Mouse (Mus musculus) testis, adult 2 months (tissue): ENCODE measurements around the gene Hist1h2bf.
"Not testable (repeated sequence)": the region's sequence is repeated elsewhere in the genome, so short reads cannot be mapped to it uniquely, and the experiment has no call there.

Experiments used
- CTCF ChIP-seq: fragments of 200-500 bp; IDR thresholded peaks from 2 replicates; pipeline ENCODE4 v1.5.1; 2012; ENCODE audit warnings: low read depth, mild to moderate bottlenecking, inconsistent platforms, low read length, moderate library complexity; ENCODE audit not compliant: control insufficient read depth, insufficient read depth, insufficient replicate concordance
- POLR2A ChIP-seq: fragments of 200-500 bp; IDR thresholded peaks from 2 replicates; pipeline ENCODE4 v1.6.1; 2012; ENCODE audit warnings: low read depth, mild to moderate bottlenecking, inconsistent platforms, low read length, moderate library complexity; ENCODE audit not compliant: control insufficient read depth

GRCm38 (mm10) chr13:23542225-23542980 is 31.6 kb downstream of the Hist1h2bf start:
- TF ChIP-seq POLR2A, CTCF: not testable (repeated sequence)
